Mouse (Mus musculus) CH12.LX (cell line): ENCODE data around the gene Slc6a12.

Source experiments
- CHD2 ChIP-seq: IDR thresholded peaks from 2 replicates; pipeline ENCODE4 v1.6.1; 2011; ENCODE audit warnings: low read length, improper control_type of control experiment
- CTCF ChIP-seq, 2 experiments: IDR thresholded peaks in 1 of 2; conservative IDR thresholded peaks in 1 of 2; 2 replicates each; pipeline ENCODE4 v1.5.1; 2011 to 2012; ENCODE audit warnings: low read depth in 2 of 2, low read length in 2 of 2, improper control_type of control experiment in 1 of 2, inconsistent platforms in 1 of 2, mild to moderate bottlenecking in 1 of 2, moderate library complexity in 1 of 2
- EP300 ChIP-seq: IDR thresholded peaks from 2 replicates; pipeline ENCODE4 v1.6.1; 2011; ENCODE audit warnings: low read length, improper control_type of control experiment
- HCFC1 ChIP-seq: IDR thresholded peaks from 2 replicates; pipeline ENCODE4 v1.6.1; 2012; ENCODE audit warnings: low read depth, mild to moderate bottlenecking, inconsistent platforms, low read length, improper control_type of control experiment
- MAX ChIP-seq: IDR thresholded peaks from 2 replicates; pipeline ENCODE4 v1.6.1; 2011; ENCODE audit warnings: low read length, improper control_type of control experiment
- MXI1 ChIP-seq: IDR thresholded peaks from 2 replicates; pipeline ENCODE4 v1.6.1; 2011; ENCODE audit warnings: mild to moderate bottlenecking, low read depth, low read length, improper control_type of control experiment
- MYC ChIP-seq: IDR thresholded peaks from 2 replicates; pipeline ENCODE4 v1.6.1; 2011; ENCODE audit warnings: low read depth, mild to moderate bottlenecking, improper control_type of control experiment, low read length
- POLR2A ChIP-seq: IDR thresholded peaks from 2 replicates; pipeline ENCODE4 v1.6.1; 2011; ENCODE audit warnings: low read depth, mild to moderate bottlenecking, improper control_type of control experiment, low read length
- POLR2AphosphoS2 ChIP-seq: IDR thresholded peaks from 2 replicates; pipeline ENCODE4 v1.6.1; 2011; ENCODE audit warnings: low read depth, low read length, improper control_type of control experiment
- SMC3 ChIP-seq: IDR thresholded peaks from 2 replicates; pipeline ENCODE4 v1.6.1; 2011; ENCODE audit warnings: low read depth, low read length, improper control_type of control experiment
- USF1 ChIP-seq: IDR thresholded peaks from 2 replicates; pipeline ENCODE4 v1.6.1; 2014; ENCODE audit warnings: low read depth, mild to moderate bottlenecking, inconsistent platforms, low read length, improper control_type of control experiment
- USF2 ChIP-seq: conservative IDR thresholded peaks from 2 replicates; pipeline ENCODE4 v1.6.1; 2011; ENCODE audit warnings: low read depth, low read length, improper control_type of control experiment
- ZKSCAN1 ChIP-seq: IDR thresholded peaks from 2 replicates; pipeline ENCODE4 v1.6.1; 2012; ENCODE audit warnings: low read depth, inconsistent platforms, low read length, improper control_type of control experiment, borderline replicate concordance
- ZMIZ1 ChIP-seq: IDR thresholded peaks from 2 replicates; pipeline ENCODE4 v1.6.1; 2012; ENCODE audit warnings: low read depth, mild to moderate bottlenecking, inconsistent platforms, low read length, improper control_type of control experiment

DNA sequence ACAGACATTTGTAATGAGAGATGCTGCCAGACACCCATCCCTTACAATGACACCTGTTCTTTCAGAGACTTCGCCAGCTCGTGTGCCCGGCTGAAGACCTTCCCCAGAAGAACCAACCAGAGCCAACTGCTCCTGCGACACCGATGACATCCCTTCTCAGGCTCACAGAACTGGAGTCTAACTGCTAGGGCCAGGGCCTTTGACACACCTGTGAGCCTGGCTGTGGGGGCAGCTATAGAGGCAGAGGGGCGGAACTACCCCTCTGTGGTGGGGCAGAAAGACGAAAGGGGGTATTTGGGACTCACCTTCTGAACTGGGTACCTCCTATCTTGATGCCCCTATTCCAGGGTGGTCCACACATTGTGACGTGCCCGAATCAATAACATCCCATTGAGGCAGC lies 5.6 kb upstream of the Slc6a12 start:
- no peak for TF ChIP-seq ZMIZ1
- TF ChIP-seq EP300 = no peak
- TF ChIP-seq CTCF (conservative IDR thresholded peaks at IDR 0.05 in 1 of 2, IDR thresholded peaks at IDR 0.05 in 1 of 2; ENCODE audit: low read depth in 2 of 2, low read length in 2 of 2) = no peak
- TF ChIP-seq USF2 = no peak
- no peak for TF ChIP-seq POLR2A
- no peak for TF ChIP-seq HCFC1
- TF ChIP-seq SMC3 = no peak
- no peak for TF ChIP-seq MYC
- TF ChIP-seq MXI1 = no peak
- no peak for TF ChIP-seq USF1
- TF ChIP-seq MAX = no peak
- TF ChIP-seq ZKSCAN1 = no peak
- no peak for TF ChIP-seq CHD2
- TF ChIP-seq POLR2AphosphoS2 = no peak
